Mouse (Mus musculus) splenic B cell, adult 2 months (primary cell): ENCODE measurements around the gene Olfr477.
"Not testable (repeated sequence)": the region's sequence is repeated elsewhere in the genome, so short reads cannot be mapped to it uniquely, and the experiment has no call there.

Source experiments
- DNase-seq: peaks from one replicate; pipeline ENCODE4 v3.0.0-alpha.2; 2011; ENCODE audit warnings: low read depth, low spot score
- H3K27me3 ChIP-seq: 2 replicates; pipeline ENCODE4 v1.6.1; 2012; ENCODE audit warnings: mild to moderate bottlenecking, low read length, moderate library complexity, mixed read lengths; ENCODE audit not compliant: control insufficient read depth, poor library complexity, insufficient read depth, severe bottlenecking
- H3K36me3 ChIP-seq: 2 replicates; pipeline ENCODE4 v1.6.1; 2012; ENCODE audit warnings: mild to moderate bottlenecking, low read length, moderate library complexity, mixed read lengths; ENCODE audit not compliant: control insufficient read depth, poor library complexity, insufficient read depth, severe bottlenecking

The Olfr477 gene

GRCm38 (mm10) chr7:107986393-107986792 lies at the start of gene Olfr477:
Gene Olfr477 (plus strand): TSS chr7:107986693.
- Histone ChIP-seq H3K36me3 (no peaks in the 10 kb centered on the region), H3K27me3 (no peaks in the 10 kb centered on the region)
- no peak for DNase-seq

- H3K36me3 ChIP-seq, DNase-seq, H3K27me3 ChIP-seq: not testable (repeated sequence)
Measured at GRCm38 (mm10) chr7:107952539-107952938, 34.0 kb upstream of the Olfr477 start.

GRCm38 (mm10) chr7:107954343-107954742 lies 32.1 kb upstream of the Olfr477 start, which contains the start of gene Olfr474:
Gene Olfr474 (plus strand): TSS chr7:107954643.
- H3K36me3 ChIP-seq: no peaks in the 10 kb centered on the region
- no peak for DNase-seq
- no peaks in the 10 kb centered on the region for H3K27me3 ChIP-seq

GRCm38 (mm10) chr7:107964503-107964902 lies 22.0 kb upstream of the Olfr477 start, which contains the start of gene Olfr476:
Gene Olfr476 (plus strand): TSS chr7:107964803.
- no peaks in the 10 kb centered on the region for H3K36me3 ChIP-seq
- no peaks in the 10 kb centered on the region for H3K27me3 ChIP-seq
- no peak for DNase-seq

- H3K36me3 ChIP-seq, H3K27me3 ChIP-seq, DNase-seq: not testable (repeated sequence)
Measured at GRCm38 (mm10) chr7:108014256-108014655, 27.8 kb downstream of the Olfr477 start.

- no peaks in the 10 kb centered on the region; the same call in 1 of the 2 replicates for H3K27me3 ChIP-seq
- DNase-seq: no peak
- no peaks in the 10 kb centered on the region for H3K36me3 ChIP-seq
Measured at GRCm38 (mm10) chr7:108033889-108034288, 47.4 kb downstream of the Olfr477 start, which contains the start of gene Olfr478. Gene Olfr478 (minus strand): TSS chr7:108033989.
